Mouse (Mus musculus) CH12.LX (cell line): ENCODE measurements around the gene Cox11. TPM values are rescaled to one million over a fixed set of nuclear protein-coding genes. Genes with fewer than 3 reads are reported as not detected.
A peak's percentile ranks its signal among the peaks of the same experiment; 100 is the strongest.

Experiments
- DNase-seq: peaks from one replicate; pipeline ENCODE4 v3.0.0-alpha.2; 2013; ENCODE audit errors: extremely low read depth
- H3K27ac ChIP-seq: 2 replicates; pipeline ENCODE4 v1.5.1; 2012; ENCODE audit warnings: low read depth, mild to moderate bottlenecking, control low read depth, moderate library complexity; ENCODE audit not compliant: insufficient read depth
- H3K27me3 ChIP-seq: replicated peaks from 2 replicates; pipeline ENCODE3; 2012; ENCODE audit warnings: inconsistent platforms
- H3K36me3 ChIP-seq, 2 experiments: replicated peaks in 1 of 2; 2 replicates each; pipeline versions ENCODE3 to v1.6.1; 2012; ENCODE audit warnings: inconsistent platforms in 1 of 2, low read length in 1 of 2, mild to moderate bottlenecking in 1 of 2, mixed read lengths in 1 of 2, moderate library complexity in 1 of 2; ENCODE audit not compliant: control insufficient read depth in 1 of 2, insufficient read depth in 1 of 2
- H3K4me1 ChIP-seq, 2 experiments: 2 replicates each; pipeline ENCODE4 v1.6.1; 2012; ENCODE audit warnings: inconsistent platforms in 1 of 2, moderate library complexity in 1 of 2; ENCODE audit not compliant: insufficient read depth in 2 of 2, control insufficient read depth in 1 of 2
- H3K4me2 ChIP-seq: 2 replicates; pipeline ENCODE4 v1.6.1; 2012; ENCODE audit warnings: low read depth, mild to moderate bottlenecking, control low read depth; ENCODE audit not compliant: poor library complexity, insufficient read depth, severe bottlenecking
- H3K4me3 ChIP-seq, 3 experiments: fragments of 150-350 bp in 1 of 3; sonication (generic) in 1 of 3; replicated peaks in 1 of 3; 2 replicates each; pipeline versions ENCODE3 to v1.5.1; 2011 to 2012; ENCODE audit warnings: low read depth in 2 of 3, low read length in 2 of 3, mild to moderate bottlenecking in 2 of 3, moderate library complexity in 2 of 3, control low read depth in 1 of 3, improper control_type of control experiment in 1 of 3, inconsistent platforms in 1 of 3, mixed read lengths in 1 of 3; ENCODE audit not compliant: poor library complexity in 1 of 3
- H3K79me2 ChIP-seq: replicated peaks from 2 replicates; pipeline ENCODE4 v1.6.1; 2012; ENCODE audit warnings: mild to moderate bottlenecking, moderate library complexity; ENCODE audit not compliant: control insufficient read depth, poor library complexity, insufficient read depth, severe bottlenecking; ENCODE audit errors: extremely low read depth
- H3K9ac ChIP-seq: 2 replicates; pipeline ENCODE4 v1.6.1; 2012; ENCODE audit warnings: low read depth, mild to moderate bottlenecking, control low read depth, moderate library complexity; ENCODE audit not compliant: insufficient read depth
- H3K9me3 ChIP-seq: replicated peaks from 2 replicates; pipeline ENCODE3; 2012; ENCODE audit warnings: low read length, inconsistent platforms, mixed read lengths
- CHD1 ChIP-seq: IDR thresholded peaks from 2 replicates; pipeline ENCODE4 v1.6.1; 2012; ENCODE audit warnings: low read depth, low read length, improper control_type of control experiment, inconsistent platforms
- E2F4 ChIP-seq: IDR thresholded peaks from 2 replicates; pipeline ENCODE4 v1.6.1; 2011; ENCODE audit warnings: low read depth, low read length, improper control_type of control experiment; ENCODE audit not compliant: insufficient replicate concordance
- EP300 ChIP-seq: IDR thresholded peaks from 2 replicates; pipeline ENCODE4 v1.6.1; 2011; ENCODE audit warnings: low read length, improper control_type of control experiment
- JUN ChIP-seq: IDR thresholded peaks from 2 replicates; pipeline ENCODE4 v1.6.1; 2011; ENCODE audit warnings: low read depth, mild to moderate bottlenecking, low read length, improper control_type of control experiment, moderate library complexity; ENCODE audit not compliant: insufficient read depth
- MAX ChIP-seq: IDR thresholded peaks from 2 replicates; pipeline ENCODE4 v1.6.1; 2011; ENCODE audit warnings: low read length, improper control_type of control experiment
- MAZ ChIP-seq: IDR thresholded peaks from 2 replicates; pipeline ENCODE4 v1.6.1; 2012; ENCODE audit warnings: low read depth, mild to moderate bottlenecking, inconsistent platforms, low read length, improper control_type of control experiment, moderate library complexity
- MEF2A ChIP-seq: IDR thresholded peaks from 2 replicates; pipeline ENCODE4 v1.6.1; 2014; ENCODE audit warnings: low read depth, mild to moderate bottlenecking, inconsistent platforms, low read length, improper control_type of control experiment, borderline replicate concordance
- POLR2AphosphoS2 ChIP-seq: IDR thresholded peaks from 2 replicates; pipeline ENCODE4 v1.6.1; 2011; ENCODE audit warnings: low read depth, low read length, improper control_type of control experiment
- RCOR1 ChIP-seq: conservative IDR thresholded peaks from 2 replicates; pipeline ENCODE4 v1.6.1; 2012; ENCODE audit warnings: low read depth, mild to moderate bottlenecking, inconsistent platforms, low read length, improper control_type of control experiment
- SIN3A ChIP-seq: IDR thresholded peaks from 2 replicates; pipeline ENCODE4 v1.6.1; 2012; ENCODE audit warnings: low read length, improper control_type of control experiment, inconsistent platforms
- TBP ChIP-seq: conservative IDR thresholded peaks from 2 replicates; pipeline ENCODE4 v1.6.1; 2011; ENCODE audit warnings: low read depth, low read length, improper control_type of control experiment
- UBTF ChIP-seq: IDR thresholded peaks from 2 replicates; pipeline ENCODE4 v1.6.1; 2012; ENCODE audit warnings: low read depth, mild to moderate bottlenecking, inconsistent platforms, low read length, improper control_type of control experiment, moderate library complexity
- USF1 ChIP-seq: IDR thresholded peaks from 2 replicates; pipeline ENCODE4 v1.6.1; 2014; ENCODE audit warnings: low read depth, mild to moderate bottlenecking, inconsistent platforms, low read length, improper control_type of control experiment
- USF2 ChIP-seq: conservative IDR thresholded peaks from 2 replicates; pipeline ENCODE4 v1.6.1; 2011; ENCODE audit warnings: low read depth, low read length, improper control_type of control experiment
- ZMIZ1 ChIP-seq: IDR thresholded peaks from 2 replicates; pipeline ENCODE4 v1.6.1; 2012; ENCODE audit warnings: low read depth, mild to moderate bottlenecking, inconsistent platforms, low read length, improper control_type of control experiment
- dilution Hi-C: fragments of 300-500 bp; cut with MboI; formaldehyde crosslinking; loops from 2 replicates; pipeline ENCODE4 v1.14.3; 2020; ENCODE audit warnings: low sequenced_read_pairs; ENCODE audit not compliant: extremely low pct_unique_long_range_greater_than_20kb, extremely low pct_ligation_motif_present
- in situ Hi-C: fragments of 300-500 bp; cut with MboI; formaldehyde crosslinking; loops from 3 replicates; pipeline ENCODE4 v1.14.3; 2019; ENCODE audit warnings: low sequenced_read_pairs, low pct_ligation_motif_present, low pct_unique_long_range_greater_than_20kb, mixed read lengths
- polyA plus RNA-seq: library from polyadenylated mRNA; unstranded; fragments of >175 nt; gene quantifications from 2 replicates; pipeline ENCODE4 v1.2.1, GENCODE M21; 2012; ENCODE audit warnings: low read depth; ENCODE audit not compliant: insufficient read length
- total RNA-seq, 2 experiments: library from RNA; depleted of rRNA; stranded (reverse); fragments of 300-350 nt in 1 of 2; fragments of >200 nt in 1 of 2; gene quantifications; 2 replicates each; pipeline ENCODE4 v1.2.3; 2012 to 2014

Gene Cox11
- total and polyA plus RNA-seq, 3 experiments, result 43.2 to 64.3 (median 61.4) TPM

DNA sequence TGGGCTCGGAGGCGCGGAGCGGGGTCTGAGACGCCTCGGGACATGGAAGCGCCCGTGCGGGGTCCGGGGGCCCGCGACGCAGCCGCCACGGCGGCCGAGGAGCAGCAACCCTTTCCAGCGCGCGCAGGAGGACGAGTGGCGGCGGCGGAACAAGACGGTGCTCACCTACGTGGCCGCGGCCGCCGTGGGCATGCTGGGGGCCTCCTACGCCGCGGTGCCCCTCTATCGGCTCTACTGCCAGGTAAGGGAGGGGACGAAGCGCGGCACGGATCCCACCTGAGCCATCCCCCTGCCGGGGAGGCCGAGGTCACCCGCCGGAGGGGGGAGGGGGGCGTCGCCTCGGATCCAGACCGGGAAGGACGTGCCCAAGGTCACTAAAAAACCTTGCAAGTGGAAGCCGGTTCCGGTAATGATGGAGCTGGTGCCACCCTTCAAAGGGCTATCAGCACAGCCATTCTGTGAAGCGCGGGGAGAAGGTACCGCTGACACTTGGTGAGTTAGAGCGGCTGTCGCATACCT lies 398 bp downstream of the Cox11 start:
- dilution Hi-C loops (no loop called here), in situ Hi-C loops (no loop called here)
- peaks cover 32% of the 10 kb centered on the region for H3K79me2 ChIP-seq
- H3K4me3 ChIP-seq, result peak overlapping the region; percentile 76 to 100 (median 89)
- H3K9me3 ChIP-seq, result no peaks in the 10 kb centered on the region
- DNase-seq, result peak; percentile 40
- H3K4me1 ChIP-seq, result peaks cover 12 to 30% of the 10 kb centered on the region in 2 experiments
- TF ChIP-seq CHD1 (0 out of 2 replicates have a peak, but pooled peaks have one; percentile 38), UBTF (0 out of 2 replicates have a peak, but pooled peaks have one; percentile 32), MAZ (no peak)
- peaks cover 6 to 27% of the 10 kb centered on the region in 2 experiments for H3K36me3 ChIP-seq
- peak overlapping the region; percentile 69 for H3K4me2 ChIP-seq
- peak overlapping the region; percentile 79 for H3K9ac ChIP-seq
- peak overlapping the region; percentile 21 for H3K27ac ChIP-seq
- H3K27me3 ChIP-seq, result no peaks in the 10 kb centered on the region

DNA sequence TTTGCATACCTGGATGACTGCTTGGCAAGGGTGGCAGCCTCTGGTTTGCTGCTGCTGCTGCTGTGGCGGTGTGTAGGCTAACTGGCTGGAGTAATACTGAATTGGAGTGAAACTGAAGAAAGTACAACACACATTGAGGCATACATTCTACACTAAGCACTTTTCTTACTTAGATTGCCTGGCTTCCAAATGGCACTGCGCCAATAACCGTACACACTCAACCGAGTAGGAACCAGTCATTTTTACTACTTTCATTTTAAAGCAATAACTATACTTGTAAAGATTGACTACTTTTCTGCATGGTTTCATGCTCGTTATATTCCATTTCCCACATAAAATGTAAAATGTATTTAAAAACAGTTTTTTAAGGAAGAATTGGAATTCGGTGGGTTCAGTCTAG lies 11.8 kb downstream of the Cox11 start:
- no peak for DNase-seq
- in situ Hi-C loops, result no loop called here
- no peaks in the 10 kb centered on the region for H3K27me3 ChIP-seq
- no peak overlapping the region for H3K4me3 ChIP-seq
- no peak overlapping the region for H3K4me2 ChIP-seq
- no peak overlapping the region for H3K27ac ChIP-seq
- peaks cover 34 to 61% of the 10 kb centered on the region in 2 experiments for H3K36me3 ChIP-seq
- H3K4me1 ChIP-seq, result peaks cover 0 to 4% of the 10 kb centered on the region in 2 experiments; a peak in 1 of 4 replicates
- TF ChIP-seq USF2 (no peak), TBP (no peak), JUN (no peak), SIN3A (no peak), POLR2AphosphoS2 (peak; percentile 4; the same call in 1 of the 2 replicates), MEF2A (no peak), EP300 (no peak)
- no peak overlapping the region for H3K9ac ChIP-seq
- H3K79me2 ChIP-seq, result no peaks in the 10 kb centered on the region
- no peaks in the 10 kb centered on the region for H3K9me3 ChIP-seq
- dilution Hi-C loops, result no loop called here

DNA sequence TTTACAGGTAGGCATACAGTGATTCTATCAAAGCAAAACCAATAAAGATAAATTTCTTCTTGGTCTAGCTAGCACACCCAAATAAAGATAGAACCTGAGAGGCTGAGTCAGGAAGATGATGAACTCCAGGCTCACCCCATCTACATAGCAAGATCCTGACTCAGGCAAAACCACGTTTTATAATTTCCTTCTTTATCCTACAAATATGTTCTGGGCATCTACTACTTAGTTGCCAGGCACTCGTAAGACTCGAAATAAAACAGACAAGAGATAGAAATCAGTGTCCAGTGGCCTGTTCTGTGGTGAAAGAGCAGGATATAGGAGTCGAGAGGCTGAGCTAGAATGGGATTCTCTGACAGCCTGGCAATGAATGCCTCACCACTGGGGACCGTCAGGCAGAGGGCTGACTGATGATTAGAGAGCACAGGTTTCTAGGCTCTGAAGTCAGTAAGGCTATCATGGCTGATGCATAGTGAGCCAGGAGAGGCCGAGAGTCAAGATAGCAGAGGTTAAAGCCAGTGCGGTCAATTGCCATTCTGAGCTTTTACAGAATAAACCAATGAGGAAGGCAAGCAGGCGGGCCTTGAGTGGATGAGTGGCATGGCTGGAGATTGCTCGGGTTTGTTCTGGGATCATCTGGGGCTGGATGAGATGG lies 12.4 kb downstream of the Cox11 start:
- H3K9ac ChIP-seq, result no peak overlapping the region
- in situ Hi-C loops (no loop called here), dilution Hi-C loops (no loop called here)
- peaks cover 0 to 4% of the 10 kb centered on the region in 2 experiments; a peak in 1 of 4 replicates for H3K4me1 ChIP-seq
- DNase-seq, result no peak
- no peak overlapping the region for H3K4me3 ChIP-seq
- no peaks in the 10 kb centered on the region for H3K27me3 ChIP-seq
- peaks cover 28 to 55% of the 10 kb centered on the region in 2 experiments for H3K36me3 ChIP-seq
- H3K9me3 ChIP-seq, result no peaks in the 10 kb centered on the region
- TF ChIP-seq MAX (no peak), EP300 (no peak), RCOR1 (no peak), USF1 (no peak), ZMIZ1 (no peak), E2F4 (no peak)
- no peak overlapping the region for H3K27ac ChIP-seq
- H3K4me2 ChIP-seq, result no peak overlapping the region
- no peaks in the 10 kb centered on the region for H3K79me2 ChIP-seq
